Mouse (Mus musculus) embryonic facial prominence, embryonic 12.5 days (tissue): ENCODE results near the gene Trappc12. TPM values are rescaled to one million over a fixed set of nuclear protein-coding genes. Genes with fewer than 3 reads are reported as not detected.

Experiments
- ATAC-seq: fragments of 200-750 bp; cut with Nextera tagmentation; 2 replicates; pipeline ENCODE4 v1.8.0; 2017; ENCODE audit not compliant: insufficient number of reproducible peaks, insufficient read depth, low FRiP score, low TSS enrichment
- H3K27ac ChIP-seq: fragments of 300-500 bp; sonication (generic); 2 replicates; pipeline ENCODE4 v1.5.1; 2016; ENCODE audit warnings: mild to moderate bottlenecking
- H3K27me3 ChIP-seq: fragments of 300-500 bp; sonication (generic); 2 replicates; pipeline ENCODE4 v1.6.1; 2016; ENCODE audit warnings: mild to moderate bottlenecking, moderate library complexity
- H3K36me3 ChIP-seq: fragments of 300-500 bp; sonication (generic); 2 replicates; pipeline ENCODE4 v1.6.1; 2016; ENCODE audit warnings: mild to moderate bottlenecking
- H3K4me1 ChIP-seq: fragments of 300-500 bp; sonication (generic); 2 replicates; pipeline ENCODE4 v1.6.1; 2016
- H3K4me2 ChIP-seq: fragments of 300-500 bp; sonication (generic); replicated peaks from 2 replicates; pipeline ENCODE4 v1.6.1; 2016; ENCODE audit warnings: mild to moderate bottlenecking, moderate library complexity
- H3K4me3 ChIP-seq: fragments of 300-500 bp; sonication (generic); 2 replicates; pipeline ENCODE4 v1.5.1; 2016; ENCODE audit warnings: mild to moderate bottlenecking
- H3K9ac ChIP-seq: fragments of 300-500 bp; sonication (generic); 2 replicates; pipeline ENCODE4 v1.6.1; 2016; ENCODE audit warnings: mild to moderate bottlenecking, moderate library complexity
- H3K9me3 ChIP-seq: fragments of 300-500 bp; sonication (generic); 2 replicates; pipeline ENCODE4 v1.6.1; 2016; ENCODE audit warnings: mild to moderate bottlenecking, moderate library complexity
- WGBS: fragments of 180-500 bp; shearing (Covaris S2); methylation state at CpG from one replicate; pipeline ENCODE4 v1.1.7; 2016; 5-methylcytosine and 5-hydroxymethylcytosine counted together
- polyA plus RNA-seq: library from polyadenylated mRNA; unstranded; fragments of >200 nt; fragmentation: Nextera tagmentation; extraction: Ambion mirVana; gene quantifications from 2 replicates; pipeline ENCODE4 v1.2.1, GENCODE M21; 2016

Trappc12 gene
- polyA plus RNA-seq, 1 experiment from 2014 or later = 42.6 TPM

DNA sequence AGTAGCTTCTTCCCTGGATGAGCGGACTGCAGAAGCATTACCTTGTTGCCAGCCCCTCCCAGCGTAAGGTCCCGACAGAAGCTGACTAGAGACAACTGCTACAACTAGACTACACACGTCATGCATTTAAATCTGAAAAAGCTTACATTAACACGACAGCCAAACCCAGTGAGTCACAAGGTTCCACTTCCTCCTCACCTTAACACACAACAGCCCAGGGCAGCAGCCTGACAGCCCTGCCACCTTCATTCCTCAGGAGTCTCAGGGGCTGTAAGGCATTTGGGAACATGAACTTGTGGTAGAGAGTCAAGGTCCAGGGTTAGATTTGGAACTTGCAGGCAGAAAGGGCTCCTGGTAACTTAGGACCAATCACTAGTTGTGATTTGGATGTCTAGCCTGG, 23.2 kb downstream of the Trappc12 start:
- no peaks in the 10 kb centered on the region for H3K27me3 ChIP-seq
- ATAC-seq = no peak
- H3K4me2 ChIP-seq = no peak overlapping the region
- no peak overlapping the region for H3K4me3 ChIP-seq
- peaks cover 33% of the 10 kb centered on the region for H3K36me3 ChIP-seq
- 89% methylated on average over 5 of the region's 5 CpGs for WGBS
- no peak overlapping the region for H3K9ac ChIP-seq
- H3K9me3 ChIP-seq = no peaks in the 10 kb centered on the region
- H3K27ac ChIP-seq = no peak overlapping the region
- H3K4me1 ChIP-seq = no peaks in the 10 kb centered on the region

- H3K36me3 ChIP-seq = peaks cover 37% of the 10 kb centered on the region
- no peaks in the 10 kb centered on the region for H3K27me3 ChIP-seq
- no peak overlapping the region for H3K27ac ChIP-seq
- ATAC-seq = no peak
- no peak overlapping the region for H3K4me3 ChIP-seq
- no peak overlapping the region for H3K4me2 ChIP-seq
- no peaks in the 10 kb centered on the region for H3K4me1 ChIP-seq
- WGBS = 91% methylated on average over 4 of the region's 4 CpGs
- H3K9ac ChIP-seq = no peak overlapping the region
- no peaks in the 10 kb centered on the region for H3K9me3 ChIP-seq
Observed at GRCm38 (mm10) chr12:28726204-28726603, 24.1 kb downstream of the Trappc12 start.

DNA sequence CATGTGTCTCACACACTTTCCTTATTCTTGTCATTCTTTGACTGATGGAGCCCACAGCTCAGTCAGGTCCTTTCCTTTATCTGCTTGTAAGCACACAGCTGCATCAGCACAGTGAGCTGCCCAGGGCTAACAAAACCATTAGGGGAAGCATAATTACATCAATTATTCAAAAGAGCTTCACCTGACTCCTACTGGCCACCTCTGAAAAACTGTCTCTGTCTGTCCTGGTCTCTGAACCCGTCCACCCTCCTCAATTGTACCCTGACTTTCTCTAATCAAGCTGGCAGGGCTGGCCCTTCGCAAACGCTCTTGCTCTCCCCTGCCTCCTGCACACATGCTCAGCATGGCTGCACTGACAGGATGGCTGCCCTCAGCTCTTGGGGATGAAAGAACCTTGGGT, 25.9 kb downstream of the Trappc12 start:
- 66% methylated on average over 3 of the region's 3 CpGs for WGBS
- Histone ChIP-seq H3K9me3 (no peaks in the 10 kb centered on the region), H3K27ac (no peak overlapping the region), H3K27me3 (no peaks in the 10 kb centered on the region), H3K36me3 (peaks cover 44% of the 10 kb centered on the region), H3K4me3 (no peak overlapping the region), H3K9ac (no peak overlapping the region), H3K4me1 (no peaks in the 10 kb centered on the region), H3K4me2 (no peak overlapping the region)
- ATAC-seq = no peak

DNA sequence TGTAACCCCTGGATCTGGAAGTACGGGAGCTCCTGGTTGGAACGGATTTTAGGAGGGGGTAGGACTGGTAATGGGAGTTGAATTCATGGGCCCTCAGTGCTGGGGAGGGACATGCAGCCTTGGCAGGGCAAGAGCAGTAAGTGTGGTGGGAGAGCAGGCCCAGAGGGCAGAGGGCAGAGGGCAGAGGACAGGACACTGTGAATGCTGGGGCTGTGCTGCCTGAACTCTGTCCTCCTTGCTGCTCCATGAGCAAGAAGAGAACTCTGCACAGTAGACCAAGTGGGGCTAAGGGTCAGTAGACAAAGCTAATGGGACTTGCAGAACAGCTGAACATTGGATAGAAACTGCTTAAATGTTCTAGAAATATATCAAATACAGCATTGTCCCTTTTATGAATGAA, 32.2 kb downstream of the Trappc12 start:
- H3K27ac ChIP-seq = no peak overlapping the region
- ATAC-seq = no peak
- peaks cover 51% of the 10 kb centered on the region for H3K36me3 ChIP-seq
- no peaks in the 10 kb centered on the region for H3K4me1 ChIP-seq
- no peak overlapping the region for H3K4me2 ChIP-seq
- no peak overlapping the region for H3K9ac ChIP-seq
- no peak overlapping the region for H3K4me3 ChIP-seq
- no peaks in the 10 kb centered on the region for H3K27me3 ChIP-seq
- no peaks in the 10 kb centered on the region for H3K9me3 ChIP-seq
- WGBS = 86% methylated on average over 2 of the region's 2 CpGs

GRCm38 (mm10) chr12:28717066-28717465, 33.2 kb downstream of the Trappc12 start:
- Histone ChIP-seq H3K4me2 (no peak overlapping the region), H3K27ac (no peak overlapping the region), H3K4me1 (no peaks in the 10 kb centered on the region), H3K4me3 (no peak overlapping the region), H3K9ac (no peak overlapping the region), H3K9me3 (no peaks in the 10 kb centered on the region), H3K27me3 (no peaks in the 10 kb centered on the region), H3K36me3 (peaks cover 54% of the 10 kb centered on the region)
- 80% methylated on average over 2 of the region's 2 CpGs for WGBS
- no peak for ATAC-seq

GRCm38 (mm10) chr12:28714822-28715632, 35.2 kb downstream of the Trappc12 start:
- 90% methylated on average over 24 of the region's 24 CpGs for WGBS
- Histone ChIP-seq H3K4me3 (no peak overlapping the region), H3K9ac (no peak overlapping the region), H3K4me2 (no peak overlapping the region), H3K36me3 (peaks cover 52% of the 10 kb centered on the region), H3K9me3 (no peaks in the 10 kb centered on the region), H3K4me1 (no peaks in the 10 kb centered on the region), H3K27ac (no peak overlapping the region), H3K27me3 (no peaks in the 10 kb centered on the region)
- no peak for ATAC-seq

- 69% methylated on average over 22 of the region's 22 CpGs for WGBS
- ATAC-seq = no peak
- H3K27ac ChIP-seq = no peak overlapping the region
- no peaks in the 10 kb centered on the region for H3K9me3 ChIP-seq
- no peak overlapping the region for H3K4me2 ChIP-seq
- H3K27me3 ChIP-seq = no peaks in the 10 kb centered on the region
- H3K4me3 ChIP-seq = no peak overlapping the region
- no peaks in the 10 kb centered on the region for H3K4me1 ChIP-seq
- peaks cover 51% of the 10 kb centered on the region for H3K36me3 ChIP-seq
- no peak overlapping the region for H3K9ac ChIP-seq
Observed at GRCm38 (mm10) chr12:28710566-28711185, 39.6 kb downstream of the Trappc12 start.

DNA sequence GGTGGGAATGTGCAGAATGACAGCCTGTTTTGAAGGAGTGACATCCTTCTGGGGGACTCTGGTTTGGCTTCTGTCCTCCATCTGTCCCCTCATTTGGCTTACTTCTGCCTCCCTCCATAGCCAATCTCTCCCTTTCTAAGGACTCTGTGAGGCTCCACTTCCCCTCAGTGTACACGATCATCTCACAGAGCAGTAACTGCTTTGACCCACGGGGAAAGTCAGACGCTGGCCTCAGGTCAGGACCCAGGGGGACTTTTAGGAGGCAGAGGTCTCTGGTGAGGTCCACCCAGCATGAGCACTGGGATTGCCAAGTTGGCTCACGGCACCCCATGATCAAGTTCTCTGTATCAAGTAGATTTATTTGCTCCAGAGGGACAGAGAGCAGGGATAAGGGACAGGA, 42.1 kb downstream of the Trappc12 start:
- no peaks in the 10 kb centered on the region for H3K9me3 ChIP-seq
- H3K27me3 ChIP-seq = no peaks in the 10 kb centered on the region
- 75% methylated on average over 4 of the region's 4 CpGs for WGBS
- no peak overlapping the region for H3K9ac ChIP-seq
- peaks cover 36% of the 10 kb centered on the region for H3K36me3 ChIP-seq
- H3K4me2 ChIP-seq = no peak overlapping the region
- H3K4me3 ChIP-seq = no peak overlapping the region
- ATAC-seq = no peak
- no peak overlapping the region for H3K27ac ChIP-seq
- H3K4me1 ChIP-seq = peaks cover 5% of the 10 kb centered on the region

GRCm38 (mm10) chr12:28705204-28705603, 45.1 kb downstream of the Trappc12 start:
- no peak overlapping the region for H3K4me3 ChIP-seq
- H3K27ac ChIP-seq = no peak overlapping the region
- no peaks in the 10 kb centered on the region for H3K27me3 ChIP-seq
- no peak overlapping the region for H3K4me2 ChIP-seq
- peaks cover 11% of the 10 kb centered on the region for H3K36me3 ChIP-seq
- 85% methylated on average over 6 of the region's 6 CpGs for WGBS
- H3K9ac ChIP-seq = no peak overlapping the region
- no peaks in the 10 kb centered on the region for H3K9me3 ChIP-seq
- no peak for ATAC-seq
- peaks cover 6% of the 10 kb centered on the region for H3K4me1 ChIP-seq

DNA sequence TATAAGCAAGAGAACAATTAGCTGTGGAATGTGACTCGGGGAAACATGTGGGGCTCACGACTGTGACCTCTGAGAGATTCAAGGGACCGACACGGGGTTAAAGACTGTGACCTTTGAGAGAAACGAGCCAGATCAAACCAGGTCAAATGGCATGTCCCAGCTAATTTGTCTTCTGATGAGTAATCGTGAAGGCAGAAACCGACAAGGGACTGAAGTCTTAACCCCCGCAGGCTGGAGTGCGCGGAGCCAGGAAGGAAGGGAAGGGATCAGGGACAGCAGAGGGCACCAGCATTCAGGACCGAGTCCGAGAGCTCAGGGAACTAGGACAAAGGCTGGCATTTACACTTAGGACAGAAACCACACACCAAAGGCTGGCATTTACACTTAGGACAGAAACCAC, 45.9 kb downstream of the Trappc12 start:
- no peaks in the 10 kb centered on the region for H3K27me3 ChIP-seq
- H3K4me2 ChIP-seq = no peak overlapping the region
- H3K27ac ChIP-seq = no peak overlapping the region
- no peak for ATAC-seq
- no peak overlapping the region for H3K4me3 ChIP-seq
- H3K4me1 ChIP-seq = peaks cover 10% of the 10 kb centered on the region
- peaks cover 3% of the 10 kb centered on the region for H3K36me3 ChIP-seq
- no peak overlapping the region for H3K9ac ChIP-seq
- 13% methylated on average over 12 of the region's 12 CpGs for WGBS
- no peaks in the 10 kb centered on the region for H3K9me3 ChIP-seq

DNA sequence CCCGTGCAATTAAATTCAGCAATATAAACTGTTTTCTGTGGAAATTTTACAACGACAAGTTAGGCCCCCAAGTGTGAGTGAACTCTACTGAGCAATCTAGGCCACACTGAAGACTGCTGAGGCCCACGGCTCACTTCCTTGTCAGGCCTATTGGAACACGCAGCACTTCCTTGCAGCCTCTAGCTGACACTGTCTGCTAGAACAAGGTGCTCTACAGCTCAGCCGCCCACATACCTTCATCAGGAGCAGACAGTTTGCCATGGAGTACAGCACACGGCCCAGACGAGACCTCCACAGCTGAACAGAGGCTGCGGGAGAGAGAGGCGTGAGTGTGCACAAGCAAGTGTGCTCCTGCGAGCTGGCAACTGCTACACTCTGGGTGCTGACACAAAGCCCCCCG, 49.0 kb downstream of the Trappc12 start:
- WGBS = 85% methylated on average over 11 of the region's 11 CpGs

GRCm38 (mm10) chr12:28700561-28701025, 49.7 kb downstream of the Trappc12 start:
- no peak overlapping the region for H3K9ac ChIP-seq
- H3K4me3 ChIP-seq = no peak overlapping the region
- no peaks in the 10 kb centered on the region for H3K27me3 ChIP-seq
- whole genome bisulfite sequencing = 87% methylated on average over 19 of the region's 19 CpGs
- peak overlapping the region; percentile 78; the same call in 1 of the 2 replicates for H3K27ac ChIP-seq
- ATAC-seq = no peak; the same call in 1 of the 2 replicates
- H3K4me2 ChIP-seq = no peak overlapping the region
- H3K36me3 ChIP-seq = peaks cover 15% of the 10 kb centered on the region
- peaks cover 10% of the 10 kb centered on the region for H3K4me1 ChIP-seq
- H3K9me3 ChIP-seq = no peaks in the 10 kb centered on the region

More for the DNA sequence above, 49.0 kb downstream of the Trappc12 start:
- H3K9me3 ChIP-seq = no peaks in the 10 kb centered on the region
- no peak for ATAC-seq
- H3K36me3 ChIP-seq = peaks cover 8% of the 10 kb centered on the region
- H3K27me3 ChIP-seq = no peaks in the 10 kb centered on the region
- H3K27ac ChIP-seq = no peak overlapping the region
- H3K4me1 ChIP-seq = peaks cover 10% of the 10 kb centered on the region
- H3K9ac ChIP-seq = no peak overlapping the region
- no peak overlapping the region for H3K4me3 ChIP-seq
- no peak overlapping the region for H3K4me2 ChIP-seq
